Mouse (Mus musculus): ENCODE data around the gene Rftn1.

Gene Rftn1

DNA sequence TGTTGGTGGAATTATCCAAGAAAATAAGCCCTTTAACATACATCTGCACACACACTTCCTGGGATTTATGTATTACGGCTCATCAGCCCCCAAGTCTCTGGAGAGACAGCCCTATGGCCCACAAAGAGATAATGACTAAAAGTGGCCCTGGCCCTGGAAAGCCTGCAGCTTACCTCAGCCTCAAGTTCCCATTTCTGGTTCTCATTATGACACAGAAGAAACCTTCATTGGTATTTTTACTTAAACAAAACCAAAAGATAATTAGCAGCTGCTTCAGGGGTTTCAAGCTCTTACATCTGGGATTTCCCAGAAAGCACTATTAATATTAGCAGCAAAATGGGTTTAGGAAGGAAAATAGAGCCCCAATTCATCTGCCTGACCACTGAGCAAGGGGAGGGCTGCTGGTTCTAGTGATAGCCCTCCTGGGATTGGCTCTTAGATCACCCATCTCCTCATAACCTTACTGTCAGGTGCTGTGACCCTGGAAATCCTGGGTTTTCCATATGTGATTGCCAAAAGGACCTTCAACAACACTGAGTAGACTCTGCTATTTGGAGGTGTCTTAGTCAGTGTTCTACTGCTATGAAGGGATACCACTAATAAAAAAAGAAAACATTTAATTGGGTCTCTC lies 14.8 kb upstream of the Rftn1 start:
- intact Hi-C loops (cut with DNase I): no loop called here

DNA sequence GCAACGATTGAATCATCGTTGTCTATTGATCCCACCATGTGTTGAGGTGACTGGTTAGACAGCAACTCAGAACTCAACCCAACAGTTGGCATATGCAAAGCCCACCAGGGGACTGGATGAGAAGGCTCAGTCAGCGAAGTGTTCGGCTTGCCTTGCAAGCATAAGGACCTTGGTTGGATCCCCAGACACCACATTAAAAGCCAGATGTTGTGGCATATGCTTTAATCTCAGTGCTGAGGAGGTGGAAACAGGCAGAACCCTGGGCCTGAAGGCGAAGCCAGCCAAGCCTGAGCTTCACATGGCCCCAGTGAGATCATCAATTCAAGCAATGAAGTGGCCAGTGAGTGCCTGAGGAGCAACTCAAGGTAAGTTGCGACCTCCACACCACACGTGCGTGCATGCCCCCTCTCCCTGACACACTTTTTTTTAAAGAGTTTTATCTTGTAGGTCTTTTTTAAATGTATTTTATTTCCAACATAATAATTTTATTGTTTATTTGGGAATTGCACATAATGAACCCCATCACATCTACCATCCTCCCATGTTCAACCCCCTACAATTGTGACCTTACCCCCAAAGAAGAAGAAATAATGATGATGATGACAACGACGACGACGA lies 11.5 kb upstream of the Rftn1 start:
- intact Hi-C loops (cut with DNase I): no loop called here

DNA sequence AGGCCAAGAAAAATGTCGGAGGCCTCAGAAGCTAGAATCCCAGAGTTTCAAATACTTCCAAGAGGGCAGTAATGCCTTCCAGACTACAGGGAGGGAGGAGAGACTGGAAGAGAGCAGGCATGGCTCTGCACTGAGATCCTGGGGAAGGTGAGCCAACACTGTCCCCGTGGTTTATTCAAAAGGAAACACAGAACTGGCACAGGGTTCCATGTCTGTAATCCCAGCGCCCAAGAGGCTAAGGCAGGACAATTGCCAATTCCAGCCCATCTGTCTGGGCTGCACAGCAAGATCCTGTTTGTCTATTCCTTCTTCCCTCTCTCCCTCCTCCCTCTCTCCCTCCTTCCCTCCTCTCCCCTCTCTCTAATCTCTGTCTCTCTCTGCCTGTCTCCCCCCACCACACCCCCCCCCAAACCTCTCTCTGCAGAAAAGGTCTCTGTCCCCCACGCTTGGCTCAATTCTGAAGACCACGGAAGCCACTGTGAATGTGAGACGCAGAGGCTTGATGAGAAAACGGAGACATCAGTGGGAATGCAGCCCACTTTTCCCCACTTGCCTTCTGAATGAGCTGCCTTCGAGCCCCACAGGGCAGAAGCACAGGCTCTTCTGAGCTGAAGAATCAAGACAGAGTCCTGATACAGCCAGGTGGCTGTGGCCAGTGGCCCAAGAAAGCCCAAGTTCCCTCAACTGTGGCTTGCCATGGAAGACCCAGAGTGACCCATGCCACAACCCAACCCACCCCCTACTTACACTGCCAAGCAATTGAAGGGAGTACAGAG lies 8.8 kb upstream of the Rftn1 start:
- intact Hi-C loops (cut with DNase I): no loop called here

DNA sequence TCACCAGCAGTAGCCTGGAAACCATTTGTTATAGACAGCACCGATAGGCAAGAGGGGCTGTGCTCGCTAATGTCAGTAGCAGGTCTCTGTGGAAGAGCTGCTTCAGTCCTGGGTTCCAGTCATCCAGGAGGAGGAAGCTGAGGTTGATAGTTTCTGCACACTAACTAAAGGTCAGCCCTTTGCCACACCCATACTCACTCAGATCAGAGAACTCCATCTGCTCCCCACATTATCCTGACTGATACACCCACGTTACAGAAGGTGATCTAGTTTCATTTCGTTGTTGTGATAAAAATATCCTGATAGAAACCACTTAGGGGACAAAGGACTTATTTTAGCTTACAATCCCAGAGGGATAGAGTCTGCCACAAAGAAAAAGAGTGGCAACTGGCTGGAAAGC lies 7.1 kb upstream of the Rftn1 start:
- intact Hi-C loops (cut with DNase I): no loop called here

DNA sequence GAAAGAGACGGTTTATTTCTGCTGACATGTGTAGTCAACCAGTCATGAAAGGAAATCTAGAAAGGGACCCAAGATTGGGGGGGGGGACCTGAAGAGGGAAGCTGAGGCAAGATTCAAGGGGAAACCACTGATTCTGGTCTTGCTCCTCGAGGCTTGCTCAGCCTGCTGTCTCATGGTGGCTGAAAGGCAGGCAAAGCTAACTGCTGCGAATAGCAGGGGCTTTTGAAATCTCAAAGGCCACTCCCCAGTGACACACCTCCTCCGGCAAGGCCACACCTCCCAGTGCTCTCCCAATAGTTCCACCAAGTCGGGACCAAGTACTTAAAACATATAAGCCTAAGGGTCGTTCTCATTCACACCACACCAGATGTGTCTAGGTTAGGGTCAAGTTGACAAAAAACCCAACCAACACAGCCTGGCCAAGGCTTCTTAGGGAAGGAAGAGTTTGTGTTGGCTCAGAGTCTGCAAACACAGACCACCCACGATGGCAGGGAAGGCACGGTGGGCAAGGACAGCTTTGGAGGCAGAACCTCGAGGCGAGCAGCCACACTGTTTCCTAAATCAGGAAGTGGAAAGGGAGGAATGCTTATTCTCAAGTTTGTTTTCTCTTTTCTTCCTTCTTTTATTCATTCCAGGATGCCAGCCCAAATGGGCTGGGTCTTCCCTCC lies 5.7 kb upstream of the Rftn1 start:
- intact Hi-C loops (cut with DNase I): no loop called here

DNA sequence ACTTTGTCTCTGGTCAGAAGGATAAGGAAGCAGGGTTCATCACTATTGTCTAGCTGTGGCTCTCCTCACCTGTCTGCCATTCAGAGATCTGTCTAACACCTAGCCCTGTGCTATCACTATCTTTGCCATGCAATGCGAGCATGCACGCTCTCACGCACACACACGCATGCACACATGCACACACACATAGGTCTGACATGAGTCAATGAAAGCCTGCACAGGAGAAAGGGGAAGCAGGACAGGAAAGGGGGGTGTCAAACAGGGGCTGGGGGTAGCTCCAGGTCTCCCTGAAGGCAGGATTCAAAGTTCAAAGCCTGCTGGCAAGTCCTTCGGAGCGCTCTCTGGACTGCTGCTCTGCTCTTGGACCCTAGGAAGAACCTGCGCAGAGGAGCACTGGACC lies 4.9 kb upstream of the Rftn1 start:
- intact Hi-C loops (cut with DNase I): no loop called here

DNA sequence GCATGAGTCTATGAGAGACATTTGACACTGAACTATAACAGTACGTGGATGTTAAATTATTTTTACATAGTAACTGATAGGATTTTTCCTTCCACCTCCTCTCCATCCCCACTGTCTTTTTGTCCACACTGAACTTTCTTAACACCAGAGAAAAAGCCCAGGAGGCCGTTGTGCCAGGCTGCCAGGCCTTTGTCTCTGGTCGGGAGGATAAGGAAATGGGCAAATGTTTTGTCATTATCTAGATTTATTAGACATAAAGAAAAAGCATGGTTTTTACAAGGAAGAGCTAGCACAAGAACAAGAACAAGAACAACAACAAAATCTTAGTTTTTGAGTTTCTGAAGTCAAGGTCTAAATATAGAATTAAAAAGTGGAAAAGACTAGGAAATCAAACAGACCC lies 4.1 kb upstream of the Rftn1 start:
- intact Hi-C loops (cut with DNase I): loop anchor here (5.0 kb wide), 2 partner anchors 77 to 227 kb away; no protein-coding TSS in a partner anchor

DNA sequence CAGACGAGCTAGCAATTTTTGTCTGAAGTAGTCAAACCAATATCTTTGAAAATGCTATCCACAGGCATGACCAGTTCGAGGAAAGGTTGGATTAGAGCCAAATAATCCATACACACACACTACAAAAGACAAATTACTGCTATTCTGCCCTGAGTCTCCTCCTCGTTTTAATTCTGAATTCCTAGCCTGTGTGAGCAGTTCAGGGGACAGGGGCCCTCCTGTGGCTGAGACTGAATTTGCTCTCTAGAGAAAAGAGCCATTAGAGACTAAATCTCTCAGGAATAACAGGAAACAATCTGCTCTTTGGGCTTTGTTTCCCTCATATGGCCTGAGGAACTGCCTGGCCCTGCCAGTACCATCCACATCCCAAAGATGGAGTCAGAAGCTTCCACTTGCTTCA lies 3.2 kb upstream of the Rftn1 start:
- intact Hi-C loops (cut with DNase I): loop anchor here (5.0 kb wide), 2 partner anchors 76 to 226 kb away; no protein-coding TSS in a partner anchor

DNA sequence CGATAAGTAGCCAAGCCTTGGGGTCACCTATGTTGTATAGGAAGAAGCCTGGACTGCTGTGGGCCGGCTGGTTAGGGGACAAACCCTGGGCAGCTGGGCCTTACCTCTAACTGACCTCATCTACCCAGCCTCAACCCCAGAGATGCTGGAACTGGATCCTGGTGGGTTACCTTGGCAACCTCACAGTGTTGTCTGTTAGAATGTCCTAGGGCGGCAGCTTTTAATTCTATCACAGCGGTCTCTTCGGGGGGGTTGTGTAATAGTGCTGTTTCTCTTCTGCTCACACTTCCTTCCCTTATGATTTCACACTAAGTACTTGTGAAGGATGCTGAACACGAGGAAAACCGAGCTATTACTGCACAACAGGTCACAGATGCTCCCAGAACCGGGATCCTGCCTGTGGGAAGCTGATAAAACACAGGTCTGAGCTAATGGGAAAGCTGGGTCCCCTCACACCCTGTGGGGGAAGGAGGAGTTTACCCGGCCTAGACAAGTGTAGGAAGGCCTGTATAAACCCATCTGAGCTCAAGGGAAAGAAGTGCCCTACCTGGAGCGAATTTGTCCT lies 2.0 kb upstream of the Rftn1 start:
- intact Hi-C loops (cut with DNase I): loop anchor here (5.0 kb wide), 2 partner anchors 75 to 225 kb away; no protein-coding TSS in a partner anchor

DNA sequence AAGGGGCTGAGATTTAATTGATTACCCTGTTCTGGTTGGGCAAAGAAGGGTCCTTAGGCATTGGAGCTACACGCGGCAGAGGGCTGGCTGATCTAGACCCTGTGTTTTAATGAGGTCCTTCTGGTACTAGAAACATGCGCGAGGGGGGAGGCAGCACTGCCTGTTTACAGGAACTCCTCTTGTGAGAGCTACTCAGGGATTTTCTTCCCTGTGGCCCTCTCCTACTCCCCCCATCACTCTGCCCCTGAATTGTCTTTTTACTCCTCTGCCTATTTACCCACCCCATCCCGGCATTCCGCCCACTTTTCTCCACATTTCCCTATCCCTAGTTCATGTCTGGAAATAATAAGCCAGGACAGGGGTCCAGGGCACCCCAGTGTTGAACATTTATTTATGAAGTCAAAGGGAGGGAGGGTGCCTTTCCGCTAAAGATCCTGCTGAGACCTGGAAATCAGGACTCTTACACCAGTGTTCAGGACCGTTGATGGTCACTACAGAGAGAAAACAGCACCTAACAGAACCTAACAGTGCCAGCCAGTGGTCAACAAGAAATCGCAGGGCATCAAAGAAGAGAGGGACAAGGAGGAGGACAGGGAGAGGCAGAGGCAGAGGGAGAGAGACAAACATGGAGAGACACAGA lies 964 bp upstream of the Rftn1 start:
- intact Hi-C loops (cut with DNase I): loop anchor here (5.0 kb wide), 2 partner anchors 74 to 224 kb away; no protein-coding TSS in a partner anchor

DNA sequence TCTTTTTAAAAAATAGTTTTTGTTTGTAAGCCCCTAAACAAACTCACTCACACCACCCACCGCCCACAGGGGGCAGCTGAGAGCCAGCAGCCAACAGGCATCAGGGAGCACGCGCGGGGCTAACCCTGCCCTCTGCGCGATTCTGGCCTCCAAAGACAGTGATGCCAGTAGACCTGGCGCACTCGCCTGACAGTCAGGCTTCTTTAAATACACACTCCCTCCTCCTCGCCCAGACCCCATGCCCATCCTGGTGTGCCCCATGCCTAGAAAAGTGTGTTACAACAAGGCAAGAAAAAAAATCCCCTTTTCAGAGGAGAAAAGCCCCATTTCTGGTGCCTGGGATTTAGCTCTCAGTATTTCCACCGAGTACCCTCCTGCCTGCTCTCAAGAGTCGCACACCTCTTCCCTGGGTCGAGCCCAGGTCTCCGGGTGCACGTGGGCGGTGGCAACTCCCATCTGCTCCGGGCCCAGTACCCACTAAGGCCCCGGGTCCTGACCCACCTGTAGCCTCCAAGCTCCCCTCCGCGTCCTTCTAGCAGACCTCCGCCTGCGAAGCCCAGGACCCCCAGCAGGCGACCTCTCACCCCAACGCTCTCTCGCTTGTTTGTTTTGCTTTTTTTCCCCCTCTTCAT lies 977 bp downstream of the Rftn1 start:
- intact Hi-C loops (cut with DNase I): loop anchor here (5.0 kb wide), 2 partner anchors 72 to 222 kb away; no protein-coding TSS in a partner anchor

DNA sequence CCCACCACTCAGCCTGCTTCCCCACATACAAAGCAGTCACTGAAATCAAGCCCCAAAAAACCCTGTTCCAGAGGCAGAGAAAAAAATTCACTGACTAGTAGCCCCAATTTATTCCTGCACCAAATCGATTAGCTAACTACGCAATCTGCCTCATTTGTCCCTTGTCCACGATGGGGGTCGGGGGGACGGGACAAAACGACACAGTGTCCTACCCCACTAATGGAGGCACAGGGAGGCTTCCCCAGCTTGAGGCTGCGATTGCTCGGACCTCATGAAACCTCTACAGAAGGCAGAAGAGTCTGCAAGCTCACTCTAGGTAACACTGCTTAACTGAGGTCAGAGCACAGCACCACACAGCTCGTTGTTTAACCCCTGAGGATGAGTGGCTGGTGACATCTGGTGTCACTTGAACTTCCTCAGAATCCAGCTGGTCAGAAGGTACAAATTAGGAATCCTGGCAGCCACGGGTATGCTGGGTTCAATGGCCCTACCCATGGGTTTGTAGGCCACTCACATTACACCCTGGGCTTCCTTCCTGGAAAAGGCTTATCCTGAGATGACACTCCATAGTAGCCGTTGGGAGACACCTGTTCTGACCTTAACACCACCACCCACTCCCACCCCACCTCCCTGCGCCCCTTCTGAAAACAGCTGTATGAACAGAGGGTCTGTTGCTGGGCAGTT lies 1.7 kb downstream of the Rftn1 start:
- intact Hi-C loops (cut with DNase I): no loop called here

DNA sequence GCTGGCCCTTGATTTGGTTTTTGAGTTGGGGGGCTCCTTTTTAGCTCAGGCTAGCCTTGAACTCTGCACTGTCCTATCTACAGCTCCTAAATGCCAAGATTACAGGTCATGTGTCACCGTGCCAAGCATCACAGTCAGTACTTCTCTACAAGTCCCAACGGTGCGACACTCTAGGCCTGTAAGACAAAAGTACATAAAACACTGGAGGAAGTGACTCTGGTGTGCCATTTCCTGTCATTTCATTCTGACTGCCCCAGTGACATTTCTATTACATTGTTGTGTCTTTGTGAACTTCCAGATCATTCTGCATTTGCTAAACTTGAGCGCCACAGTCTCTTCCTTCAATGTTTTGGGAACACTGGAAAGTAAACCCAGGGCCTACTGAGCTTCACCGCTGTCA lies 4.9 kb downstream of the Rftn1 start:
- intact Hi-C loops (cut with DNase I): no loop called here

DNA sequence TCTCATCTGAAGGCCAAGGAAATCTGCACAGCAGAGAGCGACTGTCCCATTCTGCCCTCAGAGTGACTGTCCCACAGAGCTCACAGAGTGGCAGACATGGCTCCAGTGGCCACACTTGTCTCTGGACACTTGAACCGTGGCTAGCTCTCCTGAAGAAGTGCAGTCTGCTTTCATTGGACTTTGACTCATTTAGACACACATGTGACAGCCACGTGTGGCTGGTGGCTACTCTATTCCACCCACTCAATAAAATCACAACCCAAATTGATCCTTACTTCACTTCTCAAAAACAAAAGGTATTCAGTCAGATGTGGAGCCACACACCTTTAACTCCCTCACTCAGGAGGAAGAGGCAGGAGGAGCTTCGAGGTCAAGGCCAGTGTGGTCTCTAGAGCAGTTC lies 5.4 kb downstream of the Rftn1 start:
- intact Hi-C loops (cut with DNase I): no loop called here

DNA sequence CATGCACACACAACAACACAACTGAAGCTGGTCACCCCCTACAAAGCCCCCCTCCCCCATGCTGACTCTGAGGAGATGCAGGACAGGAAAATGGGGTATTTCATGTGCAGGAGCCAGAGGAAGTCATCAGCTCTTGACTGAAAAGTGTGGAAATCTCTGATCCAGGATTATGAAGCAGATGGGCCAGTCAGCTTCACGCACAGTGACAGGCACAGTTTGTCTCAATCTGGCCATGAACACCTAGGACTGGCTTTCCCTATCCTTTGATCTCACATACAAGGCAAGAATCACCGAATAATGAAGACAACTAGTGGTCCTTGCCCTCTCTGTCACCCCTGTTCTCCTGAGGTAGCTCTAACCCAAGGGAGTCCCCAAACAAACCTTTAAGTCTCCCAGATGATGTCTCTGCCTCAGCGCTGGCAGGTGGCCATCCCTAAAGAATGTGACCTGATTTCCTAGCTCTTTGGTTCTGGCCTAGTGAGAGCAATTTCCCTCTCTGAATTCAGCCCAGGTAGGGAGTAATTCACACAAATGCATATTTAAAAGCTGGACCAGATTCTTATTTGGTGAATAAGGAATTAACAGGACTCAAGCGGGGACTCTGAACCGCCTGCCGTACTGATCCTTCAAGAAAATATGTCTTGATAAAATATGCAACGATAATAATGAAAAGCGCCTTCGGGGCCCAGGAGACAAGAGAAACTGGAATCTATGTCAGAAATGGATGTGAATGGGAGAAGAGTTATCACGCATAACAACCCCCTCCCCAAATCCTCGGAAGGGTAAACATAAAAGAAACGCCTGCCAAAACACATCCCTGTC lies 6.0 kb downstream of the Rftn1 start:
- intact Hi-C loops (cut with DNase I): no loop called here

DNA sequence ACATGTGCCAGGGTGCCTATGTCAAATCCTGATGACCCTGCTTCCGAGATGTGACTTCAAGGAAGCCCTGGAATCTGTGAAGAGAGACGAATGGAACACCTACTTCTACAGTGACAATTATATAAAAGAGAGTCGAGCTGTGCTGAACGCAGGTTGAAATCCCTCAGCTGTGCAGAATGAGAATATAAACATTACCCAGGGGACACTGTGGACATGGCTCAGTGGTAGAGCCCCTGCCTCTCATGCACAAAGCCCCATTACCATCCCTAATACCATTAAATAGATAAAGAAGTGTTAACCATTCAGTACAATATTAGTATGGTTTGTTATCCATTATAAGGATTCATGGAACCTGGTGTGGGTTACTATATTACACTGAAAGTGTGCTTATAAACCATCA lies 7.2 kb downstream of the Rftn1 start:
- intact Hi-C loops (cut with DNase I): no loop called here

DNA sequence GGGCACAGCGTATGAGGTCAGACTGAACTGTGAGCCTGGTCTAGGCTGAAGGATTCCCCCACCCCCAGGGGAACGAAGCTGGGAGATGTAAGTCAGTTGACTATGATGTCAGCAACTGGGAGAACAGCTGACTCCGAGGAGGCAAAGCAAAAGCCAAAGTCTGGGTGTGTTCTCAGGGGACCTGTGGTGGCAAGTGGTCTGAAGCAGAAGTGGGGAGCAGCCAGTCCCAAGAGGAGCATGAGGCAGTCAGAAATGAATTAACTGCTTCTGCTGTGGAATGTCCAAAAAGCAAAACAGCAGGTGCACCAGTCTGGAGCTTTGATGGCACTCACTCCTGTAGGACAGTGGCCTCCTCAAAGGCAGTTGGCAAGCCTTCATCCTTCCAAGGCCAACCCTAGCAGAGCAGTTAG lies 7.9 kb downstream of the Rftn1 start:
- intact Hi-C loops (cut with DNase I): no loop called here

DNA sequence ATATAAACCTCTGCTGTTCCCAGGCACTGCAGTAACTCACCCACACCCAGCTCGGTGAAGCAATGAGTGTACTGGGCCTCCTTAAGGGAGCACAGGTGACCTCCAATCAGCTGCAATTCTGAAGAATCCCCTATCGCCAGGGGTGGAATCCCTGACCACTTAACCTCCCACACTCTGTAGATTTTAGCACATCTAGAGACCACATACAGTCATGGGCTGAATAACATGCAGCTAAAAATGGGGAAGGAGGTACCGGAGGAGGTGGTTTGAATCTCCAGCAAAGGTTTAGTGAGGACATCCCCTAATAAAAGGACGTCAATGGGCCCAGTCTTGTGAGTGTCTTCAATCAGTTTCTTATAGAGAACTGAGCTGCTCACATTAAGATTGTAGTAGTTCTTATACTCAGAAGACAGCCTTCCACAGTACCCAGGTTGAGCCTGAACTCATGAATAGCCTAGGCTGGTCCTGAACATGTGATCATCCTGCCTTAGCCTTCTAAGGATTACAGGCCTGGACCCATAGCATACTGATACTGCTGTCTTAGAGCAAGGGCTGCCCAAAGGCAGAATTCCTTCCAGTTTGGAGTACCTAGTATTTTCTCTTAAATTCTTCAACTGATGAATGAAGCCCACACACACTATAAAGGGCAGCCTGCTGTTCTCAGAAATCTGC lies 9.4 kb downstream of the Rftn1 start:
- intact Hi-C loops (cut with DNase I): no loop called here

Data from adrenal gland (tissue).